ENCODE assay signal across 9 mouse cellular contexts in genomic region chr11:69998567-69999491, GRCm38 (mm10). TPM values are rescaled to one million over a fixed set of nuclear protein-coding genes. Genes with fewer than 3 reads are reported as not detected.
DNase-seq lines count a peak whose midpoint lies in the region; ATAC-seq and TF ChIP-seq lines count a peak whose summit lies in the region.
"Had no signal": no experiment of that assay in that cellular context is flagged by ENCODE, and none has a peak within 500 bp of the region (broad histone marks: within the 10 kb centered on the region; RNA-seq: fewer than 3 reads in every experiment).

No protein-coding gene starts in this region.

- H3K9me3 ChIP-seq in embryonic facial prominence, embryonic 15.5 days (replicated peaks): no peaks in the 10 kb centered on the region

- intact Hi-C loops in left cerebral cortex, adult 2 months (cut with DNase I): no loop called here

- DNase-seq in cerebellum, adult 11-12 months: peak; percentile 73
- DNase-seq in cerebellum, postnatal 4 days (ENCODE audit: low spot score in 2 of 2): no peak
- DNase-seq in left cerebral cortex, adult 2 months (ENCODE audit: extremely low spot score in 1 of 2, low spot score in 2 of 2): no peak
- DNase-seq in left cerebral cortex, adult 11 months (ENCODE audit: low spot score): no peak
- DNase-seq in retina, postnatal 1 day: no peak
- DNase-seq in gastrocnemius, postnatal 25 days: no peak
- DNase-seq: layer of hippocampus, adult 9-11 months had no signal

- peaks cover 71% of the 10 kb centered on the region for H3K79me2 ChIP-seq in macrophage (ENCODE audit: inconsistent target)

- WGBS in embryonic facial prominence, embryonic 15.5 days: 88% methylated on average over 27 of the region's 27 CpGs
- 84% methylated on average over 27 of the region's 27 CpGs for WGBS in macrophage (ENCODE audit: missing documents)

- H3K4me2 ChIP-seq in embryonic facial prominence, embryonic 15.5 days (replicated peaks): no peak overlapping the region

- H3K27ac ChIP-seq in left cerebral cortex, adult 2 months: no peak overlapping the region
- no peak overlapping the region for H3K27ac ChIP-seq in embryonic facial prominence, embryonic 15.5 days (replicated peaks)
- peak overlapping the region; percentile 69 for H3K27ac ChIP-seq in macrophage

- no peak overlapping the region for H3K9ac ChIP-seq in embryonic facial prominence, embryonic 15.5 days

- H3K36me3 ChIP-seq in embryonic facial prominence, embryonic 15.5 days: peaks cover 34% of the 10 kb centered on the region
- peaks cover 20% of the 10 kb centered on the region for H3K36me3 ChIP-seq in macrophage (ENCODE audit: inconsistent target)

- TF ChIP-seq CTCF in left cerebral cortex, adult 2 months (IDR thresholded peaks at IDR 0.05): peak; percentile 40

- no peak overlapping the region for H3K4me3 ChIP-seq in left cerebral cortex, adult 2 months
- 0 out of 2 replicates have a peak overlapping the region, but pooled peaks have one; percentile 2 for H3K4me3 ChIP-seq in embryonic facial prominence, embryonic 15.5 days (replicated peaks)
- no peak overlapping the region for H3K4me3 ChIP-seq in macrophage (ENCODE audit: inconsistent target)

- ATAC-seq in embryonic facial prominence, embryonic 15.5 days (ENCODE audit: insufficient number of reproducible peaks, low FRiP score, low TSS enrichment, low read depth): no peak

- H3K4me1 ChIP-seq in embryonic facial prominence, embryonic 15.5 days: peaks cover 59% of the 10 kb centered on the region

- H3K27me3 ChIP-seq in embryonic facial prominence, embryonic 15.5 days: no peaks in the 10 kb centered on the region

RNA-seq across cellular contexts. Expression of gene Dvl2, which starts 1.6 kb away (rescaled TPM):
- total RNA-seq in left cerebral cortex, adult 2 months (2021): 10 to 100 TPM; 32.6 to 32.9 TPM
- 47.3 and 52.3 TPM in 2 replicates for polyA plus RNA-seq in embryonic facial prominence, embryonic 15.5 days (2015; fragmentation: Nextera tagmentation; extraction: Ambion mirVana)
- total RNA-seq in macrophage (2018; cell fraction: chromatin; rRNA removed): 100 to 1,000 TPM in 1 of 26 experiments, 10 to 100 TPM in 25; 10.7 to 113 (median 32.6) TPM
- total RNA-seq in macrophage (2018; cell fraction: cytosol; rRNA removed): 10 to 100 TPM in 20 of 26 experiments, 1 to 10 TPM in 6; 5.2 to 24.7 (median 11.7) TPM
- 10 to 100 TPM in 25 of 26 experiments, 1 to 10 TPM in 1; 8.3 to 75.4 (median 18.6) TPM for total RNA-seq in macrophage (2018; cell fraction: nucleus; rRNA removed)
- polyA plus RNA-seq in macrophage (2018): 10.8 to 21.7 TPM (median 11.8 TPM) in 3 replicates
- 1 to 10 TPM; 3.7 to 4.1 TPM for total RNA-seq in gastrocnemius, postnatal 25 days (2021)

RNA-seq across cellular contexts. Expression of gene Phf23, which starts 3.3 kb away (rescaled TPM):
- 10 to 100 TPM; 44.3 to 48.9 TPM for total RNA-seq in left cerebral cortex, adult 2 months (2021)
- polyA plus RNA-seq in embryonic facial prominence, embryonic 15.5 days (2015; fragmentation: Nextera tagmentation; extraction: Ambion mirVana): 77.8 and 83.0 TPM in 2 replicates
- total RNA-seq in macrophage (2018; cell fraction: chromatin; rRNA removed): 100 to 1,000 TPM in 8 of 26 experiments, 10 to 100 TPM in 18; 23.7 to 164 (median 80.6) TPM
- 10 to 100 TPM; 27.6 to 98.4 (median 78.8) TPM for total RNA-seq in macrophage (2018; cell fraction: cytosol; rRNA removed)
- total RNA-seq in macrophage (2018; cell fraction: nucleus; rRNA removed): 100 to 1,000 TPM in 7 of 26 experiments, 10 to 100 TPM in 19; 30.0 to 122 (median 64.8) TPM
- polyA plus RNA-seq in macrophage (2018): 62.4 to 122 TPM (median 77.3 TPM) in 3 replicates
- total RNA-seq in gastrocnemius, postnatal 25 days (2021): 10 to 100 TPM; 15.0 to 16.1 TPM

RNA-seq across cellular contexts. Expression of gene Gabarap, which starts 7.9 kb away (rescaled TPM):
- total RNA-seq in left cerebral cortex, adult 2 months (2021): 100 to 1,000 TPM; 209 to 215 TPM
- 543 and 559 TPM in 2 replicates for polyA plus RNA-seq in embryonic facial prominence, embryonic 15.5 days (2015; fragmentation: Nextera tagmentation; extraction: Ambion mirVana)
- 100 to 1,000 TPM in 7 of 26 experiments, 10 to 100 TPM in 19; 56.3 to 126 (median 88.5) TPM for total RNA-seq in macrophage (2018; cell fraction: chromatin; rRNA removed)
- total RNA-seq in macrophage (2018; cell fraction: cytosol; rRNA removed): 1,000 to 10,000 TPM in 6 of 26 experiments, 100 to 1,000 TPM in 20; 786 to 1,340 (median 936) TPM
- 100 to 1,000 TPM; 151 to 434 (median 234) TPM for total RNA-seq in macrophage (2018; cell fraction: nucleus; rRNA removed)
- polyA plus RNA-seq in macrophage (2018): 791 to 1,264 TPM (median 1,032 TPM) in 3 replicates
- 100 to 1,000 TPM; 148 to 170 TPM for total RNA-seq in gastrocnemius, postnatal 25 days (2021)

RNA-seq across cellular contexts. Expression of gene Acadvl, which starts 16.4 kb away (rescaled TPM):
- total RNA-seq in left cerebral cortex, adult 2 months (2021): 10 to 100 TPM; 59.4 to 62.5 TPM
- polyA plus RNA-seq in embryonic facial prominence, embryonic 15.5 days (2015; fragmentation: Nextera tagmentation; extraction: Ambion mirVana): 95.6 and 97.7 TPM in 2 replicates
- 10 to 100 TPM; 20.7 to 93.3 (median 43.6) TPM for total RNA-seq in macrophage (2018; cell fraction: chromatin; rRNA removed)
- 10 to 100 TPM; 23.4 to 38.3 (median 32.4) TPM for total RNA-seq in macrophage (2018; cell fraction: cytosol; rRNA removed)
- total RNA-seq in macrophage (2018; cell fraction: nucleus; rRNA removed): 10 to 100 TPM; 11.5 to 41.3 (median 23.5) TPM
- polyA plus RNA-seq in macrophage (2018): 31.8 to 39.7 TPM (median 37.2 TPM) in 3 replicates
- total RNA-seq in gastrocnemius, postnatal 25 days (2021): 100 to 1,000 TPM; 342 to 380 TPM

RNA-seq across cellular contexts. Expression of gene Elp5, which starts 16.5 kb away (rescaled TPM):
- total RNA-seq in left cerebral cortex, adult 2 months (2021): 10 to 100 TPM; 90.9 to 93.8 TPM
- 112 and 113 TPM in 2 replicates for polyA plus RNA-seq in embryonic facial prominence, embryonic 15.5 days (2015; fragmentation: Nextera tagmentation; extraction: Ambion mirVana)
- 100 to 1,000 TPM in 14 of 26 experiments, 10 to 100 TPM in 12; 24.4 to 197 (median 111) TPM for total RNA-seq in macrophage (2018; cell fraction: chromatin; rRNA removed)
- total RNA-seq in macrophage (2018; cell fraction: cytosol; rRNA removed): 100 to 1,000 TPM in 5 of 26 experiments, 10 to 100 TPM in 21; 56.7 to 127 (median 72.5) TPM
- total RNA-seq in macrophage (2018; cell fraction: nucleus; rRNA removed): 100 to 1,000 TPM in 13 of 26 experiments, 10 to 100 TPM in 13; 30.7 to 210 (median 96.6) TPM
- polyA plus RNA-seq in macrophage (2018): 29.9 to 51.5 TPM (median 43.1 TPM) in 3 replicates
- total RNA-seq in gastrocnemius, postnatal 25 days (2021): 10 to 100 TPM; 37.0 to 44.2 TPM

Comparison
In these comparisons a context has a peak if more than half of its experiments do, and no peak if none do; other contexts are left out.
1. RNA of gene Dvl2, which starts 1.6 kb away (total RNA-seq): 32.6 to 32.9 TPM in left cerebral cortex, adult 2 months; 3.7 to 4.1 TPM in gastrocnemius, postnatal 25 days; every median in the first group is over 4 times any median in the second.